Comparison of ENCODE assay signal across 8 mouse cellular contexts in genomic region chr12:52005877-52006632, GRCm38 (mm10). TPM values are rescaled to one million over a fixed set of nuclear protein-coding genes. Genes with fewer than 3 reads are reported as not detected.
DNase-seq lines count a peak whose midpoint lies in the region; ATAC-seq and TF ChIP-seq lines count a peak whose summit lies in the region.

TSS of gene Dtd2 (minus strand) at chr12:52006501.

- H3K36me3 ChIP-seq in ES-E14 (ENCODE audit: control insufficient read depth, insufficient read depth, low read length, poor library complexity, severe bottlenecking) = peaks cover 3% of the 10 kb centered on the region; the same call in 1 of the 2 replicates
- H3K36me3 ChIP-seq in forebrain, embryonic 16.5 days (ENCODE audit: control insufficient read depth, insufficient read depth) = no peaks in the 10 kb centered on the region
- 0 out of 2 replicates have a peak, but pooled peaks cover 4% of the 10 kb centered on the region for H3K36me3 ChIP-seq in lung, embryonic 15.5 days

- peak; percentile 93 for ATAC-seq in forebrain, embryonic 16.5 days
- ATAC-seq in lung, embryonic 15.5 days (ENCODE audit: borderline replicate concordance, extremely low read depth, low FRiP score, low TSS enrichment) = peak; percentile 97

- no peaks in the 10 kb centered on the region for H3K9me3 ChIP-seq in ES-E14 (ENCODE audit: control insufficient read depth, insufficient read depth, low read depth, low read length)
- H3K9me3 ChIP-seq in forebrain, embryonic 16.5 days (ENCODE audit: control insufficient read depth, low read length) = no peaks in the 10 kb centered on the region
- no peaks in the 10 kb centered on the region for H3K9me3 ChIP-seq in lung, embryonic 15.5 days

- 0 out of 4 replicates have a peak, but pooled peaks cover 0 to 4% of the 10 kb centered on the region in 2 experiments for H3K4me1 ChIP-seq in ES-E14 (ENCODE audit: control insufficient read depth in 2 of 2, insufficient read depth in 2 of 2, low read length in 2 of 2, poor library complexity in 1 of 2)
- H3K4me1 ChIP-seq in forebrain, embryonic 16.5 days (replicated peaks; ENCODE audit: control insufficient read depth, insufficient read depth, low read length) = peaks cover 15% of the 10 kb centered on the region
- peaks cover 4% of the 10 kb centered on the region; the same call in 1 of the 2 replicates for H3K4me1 ChIP-seq in lung, embryonic 15.5 days

- no peaks in the 10 kb centered on the region for H3K27me3 ChIP-seq in forebrain, embryonic 16.5 days (replicated peaks; ENCODE audit: control insufficient read depth, insufficient read depth, low read length)
- H3K27me3 ChIP-seq in lung, embryonic 15.5 days = no peaks in the 10 kb centered on the region

- peak within 1 kb of the TSS; percentile 61 for H3K4me2 ChIP-seq in forebrain, embryonic 16.5 days (ENCODE audit: low read length)
- peak within 1 kb of the TSS; percentile 67 for H3K4me2 ChIP-seq in lung, embryonic 15.5 days

- peak within 1 kb of the TSS; percentile 86 to 97 for H3K4me3 ChIP-seq in ES-E14 (ENCODE audit: insufficient read depth in 1 of 2, low read depth in 1 of 2, low read length in 2 of 2, poor library complexity in 1 of 2, severe bottlenecking in 1 of 2)
- H3K4me3 ChIP-seq in forebrain, embryonic 16.5 days (replicated peaks; ENCODE audit: low read length) = peak within 1 kb of the TSS; percentile 71
- peak within 1 kb of the TSS; percentile 63 for H3K4me3 ChIP-seq in lung, embryonic 15.5 days

- H3K9ac ChIP-seq in ES-E14 (ENCODE audit: insufficient read depth, low read depth, low read length, poor library complexity, severe bottlenecking) = peak within 1 kb of the TSS; percentile 97
- H3K9ac ChIP-seq in forebrain, embryonic 16.5 days (replicated peaks; ENCODE audit: low read depth, low read length) = peak within 1 kb of the TSS; percentile 74
- peak within 1 kb of the TSS; percentile 61 for H3K9ac ChIP-seq in lung, embryonic 15.5 days

- 1% methylated on average over 46 of the region's 46 CpGs for WGBS in forebrain, embryonic 16.5 days
- 2% methylated on average over 46 of the region's 46 CpGs for WGBS in lung, embryonic 15.5 days

- peak; percentile 76 for DNase-seq in ES-E14 (ENCODE audit: low read depth, low spot score)
- peak; percentile 91 for DNase-seq in cerebellum, adult 11-12 months
- DNase-seq in heart, postnatal 4 days = peak; percentile 97
- DNase-seq in layer of hippocampus, adult 8-10 months (ENCODE audit: low spot score in 2 of 2) = peak; percentile 81 to 93
- DNase-seq in ovary, adult 18-20 months (ENCODE audit: low spot score) = peak; percentile 85
- peak; percentile 94 for DNase-seq in thymus, postnatal 0 days (ENCODE audit: low spot score)

- H3K27ac ChIP-seq in ES-E14 (ENCODE audit: insufficient read depth, low read depth, low read length, poor library complexity, severe bottlenecking) = peak within 1 kb of the TSS; percentile 47; the same call in 1 of the 2 replicates
- peak within 1 kb of the TSS; percentile 67; the same call in 1 of the 2 replicates for H3K27ac ChIP-seq in forebrain, embryonic 16.5 days (ENCODE audit: low read length)
- H3K27ac ChIP-seq in lung, embryonic 15.5 days = peak within 1 kb of the TSS; percentile 65

- in situ Hi-C loops in ES-E14 (cut with MboI; ENCODE audit: low sequenced_read_pairs in 2 of 2, unreplicated experiment in 2 of 2) = no loop called here

TF ChIP-seq in ES-E14, 5 proteins besides CTCF, POLR2A, EP300 and RAD21:
- TF ChIP-seq MAFK (IDR thresholded peaks at IDR 0.05; ENCODE audit: insufficient read depth, low read depth, low read length) (no peak), HCFC1 (IDR thresholded peaks at IDR 0.05; ENCODE audit: borderline replicate concordance, insufficient read depth, low read length) (peak; percentile 25; the same call in 1 of the 2 replicates)
TF ChIP-seq in ES-E14: peak in this region for 1.

RNA-seq across cellular contexts. Expression of gene Dtd2, which starts in this region (rescaled TPM):
- total RNA-seq in ES-E14 (2012; rRNA removed) = 11.9 and 12.6 TPM in 2 replicates
- polyA plus RNA-seq in forebrain, embryonic 16.5 days (2015; fragmentation: Nextera tagmentation; extraction: Ambion mirVana) = 15.7 and 16.0 TPM in 2 replicates
- total RNA-seq in heart, postnatal 4 days (2021) = 1 to 10 TPM; 8.6 to 8.7 TPM
- total RNA-seq in layer of hippocampus, adult 8-10 months (2022) = 10 to 100 TPM in 1 of 4 experiments, 1 to 10 TPM in 3; 8.1 to 12.5 (median 9.5) TPM
- 25.3 and 25.4 TPM in 2 replicates for polyA plus RNA-seq in lung, embryonic 15.5 days (2015; fragmentation: Nextera tagmentation; extraction: Ambion mirVana)
- polyA plus RNA-seq in thymus, postnatal 0 days (2015; fragmentation: Nextera tagmentation; extraction: Ambion mirVana) = 21.4 and 28.4 TPM in 2 replicates

Comparison
In these comparisons a context has a peak if more than half of its experiments do, and no peak if none do; other contexts are left out.
1. Peak in every context shown above with its lines: DNase-seq, ATAC-seq, H3K4me3 ChIP-seq and H3K27ac ChIP-seq.